Mouse (Mus musculus): ENCODE results near the gene Otogl. TPM values are rescaled to one million over a fixed set of nuclear protein-coding genes. Genes with fewer than 3 reads are reported as not detected.
A peak's percentile ranks its signal among the peaks of the same experiment; 100 is the strongest.

Otogl gene
- 0.04 and 0.16 TPM in 2 replicates for total RNA-seq (2014; rRNA removed)
- polyA plus RNA-seq (2015; fragmentation: Nextera tagmentation; extraction: Ambion mirVana): 0.04 and 0.08 TPM in 2 replicates

GRCm38 (mm10) chr10:107912084-107912573 lies at the start of gene Otogl:
TSS of gene Otogl (minus strand) at chr10:107912134.
- TF ChIP-seq CTCF (IDR thresholded peaks at IDR 0.05; ENCODE audit: low read depth): no peak
- H3K4me2 ChIP-seq (ENCODE audit: low read depth, low read length): no peak within 1 kb of the TSS
- no peaks in the 10 kb centered on the region for H3K4me1 ChIP-seq (ENCODE audit: insufficient read depth, low read length)
- no peak for DNase-seq (ENCODE audit: low spot score)
- WGBS: 55% methylated on average over 7 of the region's 7 CpGs
- no peak for ATAC-seq
- 0 out of 2 replicates have a peak, but pooled peaks cover 6% of the 10 kb centered on the region for H3K9me3 ChIP-seq (ENCODE audit: low read length)
- H3K27me3 ChIP-seq (ENCODE audit: insufficient read depth, low read length): no peaks in the 10 kb centered on the region
- no peaks in the 10 kb centered on the region for H3K36me3 ChIP-seq (ENCODE audit: insufficient read depth, low read length)
- no peak within 1 kb of the TSS for H3K4me3 ChIP-seq (ENCODE audit: low read length)
- H3K27ac ChIP-seq: no peak within 1 kb of the TSS
- no peak within 1 kb of the TSS for H3K9ac ChIP-seq (replicated peaks; ENCODE audit: low read length)

GRCm38 (mm10) chr10:107956588-107956987 lies 44.7 kb upstream of the Otogl start:
- H3K4me2 ChIP-seq (ENCODE audit: low read depth, low read length): no peak overlapping the region
- H3K27me3 ChIP-seq (ENCODE audit: insufficient read depth, low read length): no peaks in the 10 kb centered on the region
- TF ChIP-seq CTCF (IDR thresholded peaks at IDR 0.05; ENCODE audit: low read depth): no peak
- 74% methylated on average over 5 of the region's 5 CpGs for WGBS
- H3K4me1 ChIP-seq (ENCODE audit: insufficient read depth, low read length): no peaks in the 10 kb centered on the region
- H3K4me3 ChIP-seq (ENCODE audit: low read length): no peak overlapping the region
- DNase-seq (ENCODE audit: low spot score) (no peak), ATAC-seq (no peak)
- no peaks in the 10 kb centered on the region for H3K36me3 ChIP-seq (ENCODE audit: insufficient read depth, low read length)
- H3K9ac ChIP-seq (replicated peaks; ENCODE audit: low read length): no peak overlapping the region
- no peak overlapping the region for H3K27ac ChIP-seq
- H3K9me3 ChIP-seq (ENCODE audit: low read length): no peaks in the 10 kb centered on the region

- H3K4me2 ChIP-seq (ENCODE audit: low read depth, low read length): no peak overlapping the region
- no peaks in the 10 kb centered on the region for H3K27me3 ChIP-seq (ENCODE audit: insufficient read depth, low read length)
- WGBS: 37% methylated on average over 6 of the region's 6 CpGs
- no peak overlapping the region for H3K27ac ChIP-seq
- no peaks in the 10 kb centered on the region for H3K9me3 ChIP-seq (ENCODE audit: low read length)
- ATAC-seq (no peak), DNase-seq (ENCODE audit: low spot score) (peak; percentile 12)
- TF ChIP-seq CTCF (IDR thresholded peaks at IDR 0.05; ENCODE audit: low read depth): no peak
- H3K36me3 ChIP-seq (ENCODE audit: insufficient read depth, low read length): no peaks in the 10 kb centered on the region
- no peak overlapping the region for H3K9ac ChIP-seq (replicated peaks; ENCODE audit: low read length)
- no peaks in the 10 kb centered on the region for H3K4me1 ChIP-seq (ENCODE audit: insufficient read depth, low read length)
- H3K4me3 ChIP-seq (ENCODE audit: low read length): no peak overlapping the region
These were observed 42.5 kb upstream of the Otogl start for GRCm38 (mm10) chr10:107954444-107954843.

GRCm38 (mm10) chr10:107951596-107951995 lies 39.7 kb upstream of the Otogl start:
- Histone ChIP-seq H3K36me3 (ENCODE audit: insufficient read depth, low read length) (no peaks in the 10 kb centered on the region), H3K9me3 (ENCODE audit: low read length) (no peaks in the 10 kb centered on the region), H3K27me3 (ENCODE audit: insufficient read depth, low read length) (no peaks in the 10 kb centered on the region), H3K27ac (no peak overlapping the region), H3K4me2 (ENCODE audit: low read depth, low read length) (no peak overlapping the region), H3K9ac (replicated peaks; ENCODE audit: low read length) (no peak overlapping the region), H3K4me3 (ENCODE audit: low read length) (no peak overlapping the region), H3K4me1 (ENCODE audit: insufficient read depth, low read length) (no peaks in the 10 kb centered on the region)
- no peak for TF ChIP-seq CTCF (IDR thresholded peaks at IDR 0.05; ENCODE audit: low read depth)
- DNase-seq (ENCODE audit: low spot score) (no peak), ATAC-seq (no peak)
- WGBS: 90% methylated on average over 6 of the region's 6 CpGs

GRCm38 (mm10) chr10:107949945-107950344 lies 38.0 kb upstream of the Otogl start:
- DNase-seq (ENCODE audit: low spot score): no peak
- H3K27me3 ChIP-seq (ENCODE audit: insufficient read depth, low read length): no peaks in the 10 kb centered on the region
- ATAC-seq: no peak
- no peaks in the 10 kb centered on the region for H3K36me3 ChIP-seq (ENCODE audit: insufficient read depth, low read length)
- H3K4me2 ChIP-seq (ENCODE audit: low read depth, low read length): no peak overlapping the region
- no peak overlapping the region for H3K9ac ChIP-seq (replicated peaks; ENCODE audit: low read length)
- no peaks in the 10 kb centered on the region for H3K4me1 ChIP-seq (ENCODE audit: insufficient read depth, low read length)
- H3K4me3 ChIP-seq (ENCODE audit: low read length): no peak overlapping the region
- WGBS: 89% methylated on average over 5 of the region's 5 CpGs
- 0 out of 2 replicates have a peak, but pooled peaks have one; percentile 35 for TF ChIP-seq CTCF (IDR thresholded peaks at IDR 0.05; ENCODE audit: low read depth)
- H3K27ac ChIP-seq: no peak overlapping the region
- H3K9me3 ChIP-seq (ENCODE audit: low read length): no peaks in the 10 kb centered on the region

- Histone ChIP-seq H3K4me3 (ENCODE audit: low read length) (no peak overlapping the region), H3K4me2 (ENCODE audit: low read depth, low read length) (no peak overlapping the region), H3K9ac (replicated peaks; ENCODE audit: low read length) (no peak overlapping the region), H3K4me1 (ENCODE audit: insufficient read depth, low read length) (no peaks in the 10 kb centered on the region), H3K36me3 (ENCODE audit: insufficient read depth, low read length) (no peaks in the 10 kb centered on the region), H3K9me3 (ENCODE audit: low read length) (no peaks in the 10 kb centered on the region), H3K27ac (no peak overlapping the region), H3K27me3 (ENCODE audit: insufficient read depth, low read length) (no peaks in the 10 kb centered on the region)
- TF ChIP-seq CTCF (IDR thresholded peaks at IDR 0.05; ENCODE audit: low read depth): no peak
- WGBS: 79% methylated on average over 8 of the region's 8 CpGs
- no peak for DNase-seq (ENCODE audit: low spot score)
- no peak for ATAC-seq
These were observed 36.7 kb upstream of the Otogl start for GRCm38 (mm10) chr10:107948647-107949046.

GRCm38 (mm10) chr10:107948038-107948437 lies 36.1 kb upstream of the Otogl start:
- TF ChIP-seq CTCF (IDR thresholded peaks at IDR 0.05; ENCODE audit: low read depth): no peak
- no peak overlapping the region for H3K4me3 ChIP-seq (ENCODE audit: low read length)
- WGBS: 82% methylated on average over 1 of the region's 1 CpGs
- H3K9ac ChIP-seq (replicated peaks; ENCODE audit: low read length): no peak overlapping the region
- H3K4me2 ChIP-seq (ENCODE audit: low read depth, low read length): no peak overlapping the region
- no peaks in the 10 kb centered on the region for H3K36me3 ChIP-seq (ENCODE audit: insufficient read depth, low read length)
- no peaks in the 10 kb centered on the region for H3K9me3 ChIP-seq (ENCODE audit: low read length)
- no peak overlapping the region for H3K27ac ChIP-seq
- ATAC-seq (no peak), DNase-seq (ENCODE audit: low spot score) (no peak)
- no peaks in the 10 kb centered on the region for H3K4me1 ChIP-seq (ENCODE audit: insufficient read depth, low read length)
- no peaks in the 10 kb centered on the region for H3K27me3 ChIP-seq (ENCODE audit: insufficient read depth, low read length)

Data from hindbrain, postnatal 0 days (tissue).